Mouse (Mus musculus): ENCODE data around the gene Myo1e.

GRCm38 (mm10) chr9:70284584-70285140 is 77.5 kb downstream of the Myo1e start:
- TF ChIP-seq POLR2A (IDR thresholded peaks at IDR 0.05; ENCODE audit: low read depth, low read length): no peak; the same call in 1 of the 2 replicates
- TF ChIP-seq EP300 (IDR thresholded peaks at IDR 0.05; ENCODE audit: low read length): peak; percentile 67
- TF ChIP-seq CTCF (conservative IDR thresholded peaks at IDR 0.05 in 1 of 2, IDR thresholded peaks at IDR 0.05 in 1 of 2; ENCODE audit: low read depth in 2 of 2, low read length in 2 of 2): no peak
- TF ChIP-seq MYC (IDR thresholded peaks at IDR 0.05; ENCODE audit: low read depth, low read length): 0 out of 2 replicates have a peak, but pooled peaks have one; percentile 47
